Mouse (Mus musculus): Measurements from ENCODE around the gene Chp1. TPM values are rescaled to one million over a fixed set of nuclear protein-coding genes. Genes with fewer than 3 reads are reported as not detected.
"Not testable (repeated sequence)": the region's sequence is repeated elsewhere in the genome, so short reads cannot be mapped to it uniquely, and the experiment has no call there.

Chp1 gene
- polyA plus RNA-seq, 1 experiment from 2014 or later = 46.4 TPM

DNA sequence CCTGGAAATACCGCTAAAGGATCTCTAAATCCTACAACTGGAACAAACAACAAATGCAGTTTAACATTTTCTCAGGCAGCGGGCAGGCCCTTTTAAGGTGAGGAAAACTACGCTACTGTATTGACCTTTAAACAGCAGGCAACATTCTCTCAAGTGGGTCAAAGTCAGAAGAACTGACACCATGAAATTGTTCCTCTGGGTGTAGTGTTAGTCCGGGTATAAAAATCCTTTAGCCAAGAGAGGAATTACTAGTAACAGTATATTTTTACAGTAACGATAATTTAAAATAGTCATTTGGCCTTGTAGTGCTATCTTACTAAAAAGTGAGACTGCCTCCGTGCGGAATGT lies 46.2 kb downstream of the Chp1 start:
- Histone ChIP-seq H3K36me3 (ENCODE audit: control insufficient read depth, insufficient read depth, low read length) (peaks cover 26% of the 10 kb centered on the region), H3K4me2 (ENCODE audit: low read length) (peak overlapping the region; percentile 61), H3K9ac (ENCODE audit: low read length) (peak overlapping the region; percentile 64), H3K27me3 (ENCODE audit: control insufficient read depth, insufficient read depth, low read length) (no peaks in the 10 kb centered on the region), H3K4me3 (ENCODE audit: control insufficient read depth in 1 of 2, insufficient read depth in 1 of 2, low read depth in 1 of 2, low read length in 2 of 2) (peak overlapping the region; percentile 15 to 63; a peak in 3 of 4 replicates), H3K9me3 (ENCODE audit: control insufficient read depth, low read length) (no peaks in the 10 kb centered on the region), H3K27ac (replicated peaks in 1 of 2; ENCODE audit: control insufficient read depth in 1 of 2, insufficient read depth in 1 of 2, low read depth in 2 of 2, low read length in 2 of 2) (peak overlapping the region; percentile 92 to 96), H3K4me1 (ENCODE audit: control insufficient read depth in 2 of 2, insufficient read depth in 2 of 2, low read length in 2 of 2) (peaks cover 0 to 16% of the 10 kb centered on the region in 2 experiments; a peak in 2 of 4 replicates)
- no peak; the same call in 1 of the 2 replicates for ATAC-seq (ENCODE audit: insufficient number of reproducible peaks, insufficient read depth, low FRiP score, low read depth)
- 5% methylated on average over 7 of the region's 7 CpGs for whole genome bisulfite sequencing

DNA sequence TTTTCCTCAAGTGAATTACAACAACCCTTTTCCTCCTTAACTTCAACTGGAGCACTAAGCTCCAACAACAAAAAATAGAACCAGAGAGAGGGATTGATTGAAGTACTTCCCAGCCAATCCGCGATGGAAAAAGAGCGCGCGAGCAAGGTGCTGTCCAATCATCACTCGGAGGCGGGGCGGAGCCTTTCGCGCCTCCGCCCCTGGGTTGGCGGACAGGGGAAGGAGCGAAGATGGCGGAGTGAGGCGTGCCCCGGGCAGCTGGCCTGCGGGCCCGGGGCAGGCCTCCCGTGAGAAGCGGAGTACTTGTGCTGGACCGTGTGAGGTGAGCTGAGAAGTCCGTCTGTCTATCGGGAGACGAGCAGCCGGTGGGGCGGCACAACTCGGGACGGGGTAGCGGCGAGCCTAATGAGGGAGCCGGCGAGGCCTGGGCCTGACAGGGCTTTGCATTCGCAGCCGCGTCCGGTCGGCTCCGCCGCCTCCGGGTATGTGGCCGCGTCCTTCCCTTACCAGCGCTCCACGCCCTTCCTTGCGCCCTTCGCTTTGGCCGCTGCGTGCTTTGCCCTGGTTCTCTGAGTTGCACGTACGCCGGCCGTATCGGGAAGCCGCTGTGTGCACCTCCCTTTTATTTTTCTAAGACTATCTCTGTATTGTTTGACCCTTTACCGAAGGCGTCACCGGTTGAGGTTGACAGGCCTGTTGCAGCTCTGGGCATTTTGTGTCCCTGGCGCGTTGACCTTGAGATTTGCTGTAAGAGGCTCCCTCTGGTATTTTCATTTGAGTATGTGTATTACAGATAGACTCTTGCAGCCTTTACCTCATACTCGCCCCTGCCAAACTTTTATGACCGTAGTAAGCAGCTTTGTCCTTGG lies 46.9 kb downstream of the Chp1 start:
- no peaks in the 10 kb centered on the region for H3K9me3 ChIP-seq (ENCODE audit: control insufficient read depth, low read length)
- WGBS = under 1% methylated on average over 61 of the region's 61 CpGs

DNA sequence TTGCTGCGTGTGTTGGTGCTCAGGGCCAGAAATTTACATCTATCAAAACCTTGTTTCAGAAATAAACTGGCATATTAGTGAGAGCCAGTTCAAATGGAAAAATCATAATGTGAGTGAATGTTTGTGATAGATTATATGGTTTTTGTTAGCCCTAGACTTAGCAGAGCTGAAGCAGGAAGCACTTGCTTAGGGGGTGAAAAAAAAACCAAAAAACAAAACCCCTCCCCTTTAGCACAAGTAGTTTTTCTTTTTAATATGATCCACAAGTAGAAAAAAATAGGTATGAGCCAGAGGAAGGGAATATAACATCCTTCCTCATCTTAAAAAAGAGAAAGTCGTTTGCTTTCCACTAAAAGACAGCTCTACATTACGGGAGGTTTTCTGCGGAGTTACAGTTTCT lies 47.8 kb downstream of the Chp1 start:
- ATAC-seq (ENCODE audit: insufficient number of reproducible peaks, insufficient read depth, low FRiP score, low read depth) = no peak
- Histone ChIP-seq H3K27ac (replicated peaks in 1 of 2; ENCODE audit: control insufficient read depth in 1 of 2, insufficient read depth in 1 of 2, low read depth in 2 of 2, low read length in 2 of 2) (peak overlapping the region; percentile 32 to 96; a peak in 3 of 4 replicates), H3K4me1 (ENCODE audit: control insufficient read depth in 2 of 2, insufficient read depth in 2 of 2, low read length in 2 of 2) (peaks cover 0 to 19% of the 10 kb centered on the region in 2 experiments; a peak in 3 of 4 replicates), H3K9ac (ENCODE audit: low read length) (peak overlapping the region; percentile 97), H3K27me3 (ENCODE audit: control insufficient read depth, insufficient read depth, low read length) (no peaks in the 10 kb centered on the region), H3K9me3 (ENCODE audit: control insufficient read depth, low read length) (no peaks in the 10 kb centered on the region), H3K36me3 (ENCODE audit: control insufficient read depth, insufficient read depth, low read length) (peaks cover 42% of the 10 kb centered on the region), H3K4me2 (ENCODE audit: low read length) (peak overlapping the region; percentile 76), H3K4me3 (ENCODE audit: control insufficient read depth in 1 of 2, insufficient read depth in 1 of 2, low read depth in 1 of 2, low read length in 2 of 2) (peak overlapping the region; percentile 63 to 96; a peak in 3 of 4 replicates)
- WGBS = 16% methylated on average over 4 of the region's 4 CpGs

More for the DNA sequence above, 46.9 kb downstream of the Chp1 start:
- peak overlapping the region; percentile 76 for H3K4me2 ChIP-seq (ENCODE audit: low read length)
- peak; percentile 92 for ATAC-seq (ENCODE audit: insufficient number of reproducible peaks, insufficient read depth, low FRiP score, low read depth)
- peaks cover 0 to 16% of the 10 kb centered on the region in 2 experiments; a peak in 2 of 4 replicates for H3K4me1 ChIP-seq (ENCODE audit: control insufficient read depth in 2 of 2, insufficient read depth in 2 of 2, low read length in 2 of 2)
- H3K27ac ChIP-seq (replicated peaks in 1 of 2; ENCODE audit: control insufficient read depth in 1 of 2, insufficient read depth in 1 of 2, low read depth in 2 of 2, low read length in 2 of 2) = peak overlapping the region; percentile 96 to 99
- H3K27me3 ChIP-seq (ENCODE audit: control insufficient read depth, insufficient read depth, low read length) = no peaks in the 10 kb centered on the region
- H3K9ac ChIP-seq (ENCODE audit: low read length) = peak overlapping the region; percentile 97
- H3K36me3 ChIP-seq (ENCODE audit: control insufficient read depth, insufficient read depth, low read length) = peaks cover 32% of the 10 kb centered on the region
- H3K4me3 ChIP-seq (ENCODE audit: control insufficient read depth in 1 of 2, insufficient read depth in 1 of 2, low read depth in 1 of 2, low read length in 2 of 2) = peak overlapping the region; percentile 63 to 96

DNA sequence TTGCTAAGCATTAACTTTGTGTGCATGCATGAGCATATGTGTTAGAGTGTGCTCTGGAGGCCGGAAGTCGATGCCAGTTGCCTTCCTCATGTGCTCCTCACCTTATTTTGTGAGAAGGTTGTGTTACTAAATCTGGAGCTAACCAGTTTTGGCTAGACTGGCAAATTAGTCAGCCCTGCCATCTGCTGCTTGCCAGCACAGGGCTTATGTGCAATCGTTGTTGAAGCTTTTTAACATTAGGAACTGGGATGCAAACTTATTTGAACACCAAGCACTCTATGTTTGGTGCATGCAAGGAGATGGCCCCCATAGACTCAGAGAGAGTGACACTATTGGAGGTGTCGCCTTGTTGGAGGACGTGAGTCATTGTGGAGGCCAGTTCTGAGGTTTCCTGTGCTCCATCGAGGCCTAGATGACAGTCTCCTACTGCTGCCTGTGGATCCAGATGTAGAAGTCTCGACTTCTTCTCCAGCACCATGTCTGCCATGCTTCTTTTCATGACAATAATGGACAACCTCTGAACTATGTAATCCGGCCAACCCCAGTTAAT lies 49.4 kb downstream of the Chp1 start:
- no peak for ATAC-seq (ENCODE audit: insufficient number of reproducible peaks, insufficient read depth, low FRiP score, low read depth)
- Histone ChIP-seq H3K27ac (replicated peaks in 1 of 2; ENCODE audit: control insufficient read depth in 1 of 2, insufficient read depth in 1 of 2, low read depth in 2 of 2, low read length in 2 of 2) (no peak overlapping the region), H3K4me1 (ENCODE audit: control insufficient read depth in 2 of 2, insufficient read depth in 2 of 2, low read length in 2 of 2) (peaks cover 0 to 31% of the 10 kb centered on the region in 2 experiments), H3K9ac (ENCODE audit: low read length) (no peak overlapping the region), H3K27me3 (ENCODE audit: control insufficient read depth, insufficient read depth, low read length) (no peaks in the 10 kb centered on the region), H3K9me3 (ENCODE audit: control insufficient read depth, low read length) (no peaks in the 10 kb centered on the region), H3K36me3 (ENCODE audit: control insufficient read depth, insufficient read depth, low read length) (peaks cover 58% of the 10 kb centered on the region), H3K4me3 (ENCODE audit: control insufficient read depth in 1 of 2, insufficient read depth in 1 of 2, low read depth in 1 of 2, low read length in 2 of 2) (no peak overlapping the region), H3K4me2 (ENCODE audit: low read length) (no peak overlapping the region)
- 86% methylated on average over 8 of the region's 8 CpGs for WGBS

DNA sequence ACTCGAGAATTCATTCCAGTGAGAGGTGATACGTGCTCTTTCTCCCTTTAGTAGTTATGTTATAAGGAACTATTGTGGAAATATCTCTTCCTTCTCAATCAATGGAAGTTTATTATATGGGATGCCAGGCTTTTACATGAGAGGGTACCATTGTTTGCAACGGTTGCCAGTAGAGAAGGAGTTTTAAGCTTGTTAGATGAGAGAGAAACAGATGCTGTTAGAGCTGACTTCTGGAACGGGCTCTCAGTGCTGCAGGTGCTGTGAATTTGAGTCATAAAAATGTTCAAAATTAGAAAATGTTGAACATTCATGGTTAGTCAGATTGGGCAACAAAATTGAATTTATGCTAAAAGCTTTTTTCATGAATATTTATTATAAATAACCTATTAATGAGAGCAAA lies 53.5 kb downstream of the Chp1 start:
- no peak for ATAC-seq (ENCODE audit: insufficient number of reproducible peaks, insufficient read depth, low FRiP score, low read depth)
- Histone ChIP-seq H3K4me1 (ENCODE audit: control insufficient read depth in 2 of 2, insufficient read depth in 2 of 2, low read length in 2 of 2) (peaks cover 0 to 35% of the 10 kb centered on the region in 2 experiments), H3K36me3 (ENCODE audit: control insufficient read depth, insufficient read depth, low read length) (peaks cover 96% of the 10 kb centered on the region), H3K9ac (ENCODE audit: low read length) (no peak overlapping the region), H3K9me3 (ENCODE audit: control insufficient read depth, low read length) (no peaks in the 10 kb centered on the region), H3K27me3 (ENCODE audit: control insufficient read depth, insufficient read depth, low read length) (no peaks in the 10 kb centered on the region), H3K4me3 (ENCODE audit: control insufficient read depth in 1 of 2, insufficient read depth in 1 of 2, low read depth in 1 of 2, low read length in 2 of 2) (no peak overlapping the region), H3K27ac (replicated peaks in 1 of 2; ENCODE audit: control insufficient read depth in 1 of 2, insufficient read depth in 1 of 2, low read depth in 2 of 2, low read length in 2 of 2) (no peak overlapping the region), H3K4me2 (ENCODE audit: low read length) (no peak overlapping the region)
- WGBS = 75% methylated on average over 4 of the region's 4 CpGs

DNA sequence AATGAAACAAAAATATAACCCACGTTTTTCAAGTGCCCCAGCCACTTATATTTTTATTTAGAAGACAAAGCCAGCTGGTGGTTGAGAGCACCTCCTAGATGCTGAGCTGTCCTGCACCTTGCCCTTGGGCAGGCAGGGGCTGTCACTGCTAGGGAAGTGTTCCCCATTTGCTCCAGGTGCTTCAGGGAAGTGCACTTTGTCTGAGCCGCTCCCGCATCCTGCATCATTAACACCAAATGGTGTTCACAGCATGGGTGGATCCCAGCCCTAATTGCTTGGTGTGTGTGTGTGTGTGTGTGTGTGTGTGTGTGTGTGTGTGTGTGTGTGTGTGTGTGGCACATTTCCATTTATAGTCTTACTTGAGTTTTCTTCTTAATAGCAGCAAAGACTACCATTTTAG lies 54.1 kb downstream of the Chp1 start:
- H3K4me1 ChIP-seq (ENCODE audit: control insufficient read depth in 2 of 2, insufficient read depth in 2 of 2, low read length in 2 of 2) = peaks cover 0 to 31% of the 10 kb centered on the region in 2 experiments
- not testable (repeated sequence) for ATAC-seq (ENCODE audit: insufficient number of reproducible peaks, insufficient read depth, low FRiP score, low read depth); H3K4me3 ChIP-seq (ENCODE audit: control insufficient read depth in 1 of 2, insufficient read depth in 1 of 2, low read depth in 1 of 2, low read length in 2 of 2); H3K27ac ChIP-seq (replicated peaks in 1 of 2; ENCODE audit: control insufficient read depth in 1 of 2, insufficient read depth in 1 of 2, low read depth in 2 of 2, low read length in 2 of 2); H3K4me2 ChIP-seq (ENCODE audit: low read length); H3K9me3 ChIP-seq (ENCODE audit: control insufficient read depth, low read length); H3K9ac ChIP-seq (ENCODE audit: low read length); H3K27me3 ChIP-seq (ENCODE audit: control insufficient read depth, insufficient read depth, low read length)
- WGBS = 49% methylated on average over 3 of the region's 3 CpGs
- H3K36me3 ChIP-seq (ENCODE audit: control insufficient read depth, insufficient read depth, low read length) = peaks cover 96% of the 10 kb centered on the region

DNA sequence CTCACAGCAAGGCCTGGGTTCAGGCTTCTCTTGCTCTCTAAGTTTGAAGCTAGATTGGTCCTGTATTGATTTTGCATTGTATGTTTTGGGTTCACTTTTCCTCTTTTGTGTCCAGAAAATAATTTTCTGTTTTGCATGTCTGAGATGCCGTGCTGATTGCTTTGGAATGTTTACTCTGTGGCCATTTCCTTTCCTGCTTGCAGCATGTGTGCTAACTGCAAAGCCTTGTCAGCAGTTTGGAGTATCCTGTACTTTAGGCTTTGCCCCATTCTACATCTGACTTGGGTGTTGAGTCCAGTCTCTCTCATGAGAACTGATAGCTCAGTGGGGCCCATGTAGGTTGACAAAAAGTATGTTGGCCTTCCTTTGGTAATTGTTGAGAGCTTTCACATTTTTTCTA lies 55.0 kb downstream of the Chp1 start:
- Histone ChIP-seq H3K4me3 (ENCODE audit: control insufficient read depth in 1 of 2, insufficient read depth in 1 of 2, low read depth in 1 of 2, low read length in 2 of 2) (no peak overlapping the region), H3K9ac (ENCODE audit: low read length) (no peak overlapping the region), H3K36me3 (ENCODE audit: control insufficient read depth, insufficient read depth, low read length) (peaks cover 96% of the 10 kb centered on the region), H3K27ac (replicated peaks in 1 of 2; ENCODE audit: control insufficient read depth in 1 of 2, insufficient read depth in 1 of 2, low read depth in 2 of 2, low read length in 2 of 2) (0 out of 4 replicates have a peak overlapping the region, but pooled peaks of 1 of the 2 experiments have one; percentile 35), H3K9me3 (ENCODE audit: control insufficient read depth, low read length) (no peaks in the 10 kb centered on the region), H3K4me2 (ENCODE audit: low read length) (no peak overlapping the region), H3K4me1 (ENCODE audit: control insufficient read depth in 2 of 2, insufficient read depth in 2 of 2, low read length in 2 of 2) (peaks cover 0 to 31% of the 10 kb centered on the region in 2 experiments), H3K27me3 (ENCODE audit: control insufficient read depth, insufficient read depth, low read length) (no peaks in the 10 kb centered on the region)
- no peak for ATAC-seq (ENCODE audit: insufficient number of reproducible peaks, insufficient read depth, low FRiP score, low read depth)
- 41% methylated on average over 1 of the region's 1 CpGs for WGBS
